Mouse (Mus musculus): ENCODE measurements around the gene Etfrf1. TPM values are rescaled to one million over a fixed set of nuclear protein-coding genes. Genes with fewer than 3 reads are reported as not detected.

Etfrf1 gene
- polyA plus RNA-seq, 1 experiment from 2014 or later = 53.9 TPM

- Histone ChIP-seq H3K4me1 (ENCODE audit: control insufficient read depth, insufficient read depth, low read length) (peaks cover 3% of the 10 kb centered on the region; the same call in 1 of the 2 replicates), H3K4me2 (ENCODE audit: low read depth, low read length) (no peak overlapping the region), H3K27ac (ENCODE audit: low read length) (no peak overlapping the region), H3K9ac (ENCODE audit: low read depth, low read length) (no peak overlapping the region), H3K36me3 (ENCODE audit: control insufficient read depth, insufficient read depth, low read length) (peaks cover 4% of the 10 kb centered on the region; the same call in 1 of the 2 replicates), H3K27me3 (replicated peaks; ENCODE audit: control insufficient read depth, insufficient read depth, low read length) (no peaks in the 10 kb centered on the region), H3K4me3 (ENCODE audit: low read length) (no peak overlapping the region), H3K9me3 (ENCODE audit: control insufficient read depth, low read length) (no peaks in the 10 kb centered on the region)
- ATAC-seq = no peak
- 78% methylated on average over 2 of the region's 2 CpGs for WGBS
These were observed 3.0 kb downstream of the Etfrf1 start for GRCm38 (mm10) chr6:145213916-145214315.

DNA sequence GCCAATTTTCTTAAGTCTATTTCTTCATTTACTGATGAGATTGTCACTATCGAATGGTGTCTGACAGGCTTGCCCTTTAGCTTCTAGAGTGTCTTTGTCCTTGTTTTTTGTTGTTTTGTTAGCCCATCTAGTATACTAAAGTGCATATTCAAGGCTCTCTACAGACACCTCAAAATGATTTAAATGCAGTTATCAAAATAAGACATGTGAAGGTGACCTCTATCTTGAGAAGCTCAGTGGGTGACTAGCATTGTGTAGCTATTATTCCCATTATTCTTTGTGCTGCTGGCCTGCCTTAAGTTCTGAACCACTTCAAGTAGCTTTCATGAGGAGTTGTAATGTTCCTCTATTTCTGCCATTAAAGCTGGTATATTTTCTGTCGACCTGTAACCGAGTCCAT, 4.9 kb downstream of the Etfrf1 start:
- Histone ChIP-seq H3K27me3 (replicated peaks; ENCODE audit: control insufficient read depth, insufficient read depth, low read length) (no peaks in the 10 kb centered on the region), H3K4me1 (ENCODE audit: control insufficient read depth, insufficient read depth, low read length) (no peaks in the 10 kb centered on the region), H3K36me3 (ENCODE audit: control insufficient read depth, insufficient read depth, low read length) (peaks cover 7% of the 10 kb centered on the region; the same call in 1 of the 2 replicates), H3K4me2 (ENCODE audit: low read depth, low read length) (no peak overlapping the region), H3K4me3 (ENCODE audit: low read length) (no peak overlapping the region), H3K9ac (ENCODE audit: low read depth, low read length) (no peak overlapping the region), H3K27ac (ENCODE audit: low read length) (no peak overlapping the region), H3K9me3 (ENCODE audit: control insufficient read depth, low read length) (no peaks in the 10 kb centered on the region)
- no peak for ATAC-seq
- WGBS = 87% methylated on average over 3 of the region's 3 CpGs

DNA sequence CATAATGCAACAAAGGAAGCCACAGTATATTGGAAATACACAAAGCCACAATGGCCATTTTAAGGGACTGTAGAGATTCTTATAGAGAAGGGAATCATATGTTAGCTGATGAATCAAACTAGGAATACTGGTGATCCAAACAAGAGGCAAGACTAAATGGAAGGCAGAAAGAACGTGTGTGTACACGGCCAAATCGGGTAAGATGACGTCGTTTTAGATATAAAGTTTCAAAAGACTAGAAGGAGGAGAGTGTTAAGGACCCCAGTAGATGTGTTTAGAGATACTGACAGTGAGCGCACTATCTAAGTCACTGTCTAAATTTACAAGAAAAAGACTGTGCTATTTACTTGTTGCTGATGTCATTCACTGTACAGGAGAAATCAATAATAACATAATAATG, 13.3 kb downstream of the Etfrf1 start:
- Histone ChIP-seq H3K27ac (ENCODE audit: low read length) (no peak overlapping the region), H3K9me3 (ENCODE audit: control insufficient read depth, low read length) (no peaks in the 10 kb centered on the region), H3K36me3 (ENCODE audit: control insufficient read depth, insufficient read depth, low read length) (peaks cover 3% of the 10 kb centered on the region; the same call in 1 of the 2 replicates), H3K4me2 (ENCODE audit: low read depth, low read length) (no peak overlapping the region), H3K27me3 (replicated peaks; ENCODE audit: control insufficient read depth, insufficient read depth, low read length) (no peaks in the 10 kb centered on the region), H3K4me3 (ENCODE audit: low read length) (no peak overlapping the region), H3K4me1 (ENCODE audit: control insufficient read depth, insufficient read depth, low read length) (no peaks in the 10 kb centered on the region), H3K9ac (ENCODE audit: low read depth, low read length) (no peak overlapping the region)
- no peak for ATAC-seq
- 91% methylated on average over 6 of the region's 6 CpGs for WGBS

DNA sequence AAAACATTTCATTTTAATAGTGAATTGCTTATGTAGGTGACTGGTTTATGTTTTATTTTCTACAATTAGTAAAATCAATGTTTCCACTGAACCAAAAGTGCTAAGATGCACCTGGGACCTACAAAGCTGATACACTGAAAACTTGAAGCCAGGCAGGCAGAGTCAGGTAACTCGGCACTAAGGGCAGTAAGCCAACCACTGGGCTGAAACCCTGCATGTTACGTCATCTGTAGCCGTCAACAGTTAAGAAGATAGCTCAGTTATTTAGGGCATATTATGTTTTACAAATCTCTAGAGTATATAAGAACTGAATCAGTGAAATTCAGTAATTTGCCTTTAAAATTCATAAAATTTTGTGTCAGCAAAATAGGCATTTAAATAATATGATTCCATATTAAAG, 15.4 kb downstream of the Etfrf1 start:
- H3K4me2 ChIP-seq (ENCODE audit: low read depth, low read length) = no peak overlapping the region
- H3K27me3 ChIP-seq (replicated peaks; ENCODE audit: control insufficient read depth, insufficient read depth, low read length) = no peaks in the 10 kb centered on the region
- WGBS = 83% methylated on average over 3 of the region's 3 CpGs
- H3K27ac ChIP-seq (ENCODE audit: low read length) = no peak overlapping the region
- peaks cover 3% of the 10 kb centered on the region; the same call in 1 of the 2 replicates for H3K36me3 ChIP-seq (ENCODE audit: control insufficient read depth, insufficient read depth, low read length)
- no peaks in the 10 kb centered on the region for H3K4me1 ChIP-seq (ENCODE audit: control insufficient read depth, insufficient read depth, low read length)
- no peaks in the 10 kb centered on the region for H3K9me3 ChIP-seq (ENCODE audit: control insufficient read depth, low read length)
- ATAC-seq = no peak
- no peak overlapping the region for H3K4me3 ChIP-seq (ENCODE audit: low read length)
- H3K9ac ChIP-seq (ENCODE audit: low read depth, low read length) = no peak overlapping the region

GRCm38 (mm10) chr6:145234391-145234790, 23.5 kb downstream of the Etfrf1 start:
- 82% methylated on average over 1 of the region's 1 CpGs for WGBS
- Histone ChIP-seq H3K4me1 (ENCODE audit: control insufficient read depth, insufficient read depth, low read length) (no peaks in the 10 kb centered on the region), H3K36me3 (ENCODE audit: control insufficient read depth, insufficient read depth, low read length) (peaks cover 3% of the 10 kb centered on the region; the same call in 1 of the 2 replicates), H3K9me3 (ENCODE audit: control insufficient read depth, low read length) (no peaks in the 10 kb centered on the region), H3K4me3 (ENCODE audit: low read length) (no peak overlapping the region), H3K9ac (ENCODE audit: low read depth, low read length) (no peak overlapping the region), H3K27me3 (replicated peaks; ENCODE audit: control insufficient read depth, insufficient read depth, low read length) (no peaks in the 10 kb centered on the region), H3K4me2 (ENCODE audit: low read depth, low read length) (no peak overlapping the region), H3K27ac (ENCODE audit: low read length) (no peak overlapping the region)
- no peak for ATAC-seq

DNA sequence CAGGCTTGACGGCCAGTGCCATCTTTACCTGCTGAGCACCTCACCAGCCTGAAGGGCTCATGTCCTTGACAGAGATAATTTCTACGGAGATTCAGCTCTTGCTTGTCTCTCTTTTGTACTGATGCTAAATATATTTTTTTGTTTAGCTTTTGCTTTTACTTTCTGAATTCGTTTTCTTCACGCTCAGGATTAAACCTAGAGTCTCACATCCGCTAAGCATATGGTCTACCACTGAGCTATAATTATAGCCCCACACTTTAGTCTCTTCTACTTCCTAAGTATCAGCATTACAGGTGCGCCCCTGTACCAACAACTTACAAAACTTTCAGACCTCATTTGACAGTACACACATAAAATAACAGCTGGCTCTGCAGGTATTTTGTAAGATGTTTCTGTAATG, 24.4 kb downstream of the Etfrf1 start:
- H3K27ac ChIP-seq (ENCODE audit: low read length) = no peak overlapping the region
- no peaks in the 10 kb centered on the region for H3K9me3 ChIP-seq (ENCODE audit: control insufficient read depth, low read length)
- H3K4me1 ChIP-seq (ENCODE audit: control insufficient read depth, insufficient read depth, low read length) = no peaks in the 10 kb centered on the region
- ATAC-seq = no peak
- WGBS = 88% methylated on average over 6 of the region's 6 CpGs
- no peak overlapping the region for H3K9ac ChIP-seq (ENCODE audit: low read depth, low read length)
- H3K4me2 ChIP-seq (ENCODE audit: low read depth, low read length) = no peak overlapping the region
- H3K27me3 ChIP-seq (replicated peaks; ENCODE audit: control insufficient read depth, insufficient read depth, low read length) = no peaks in the 10 kb centered on the region
- peaks cover 3% of the 10 kb centered on the region; the same call in 1 of the 2 replicates for H3K36me3 ChIP-seq (ENCODE audit: control insufficient read depth, insufficient read depth, low read length)
- H3K4me3 ChIP-seq (ENCODE audit: low read length) = no peak overlapping the region

DNA sequence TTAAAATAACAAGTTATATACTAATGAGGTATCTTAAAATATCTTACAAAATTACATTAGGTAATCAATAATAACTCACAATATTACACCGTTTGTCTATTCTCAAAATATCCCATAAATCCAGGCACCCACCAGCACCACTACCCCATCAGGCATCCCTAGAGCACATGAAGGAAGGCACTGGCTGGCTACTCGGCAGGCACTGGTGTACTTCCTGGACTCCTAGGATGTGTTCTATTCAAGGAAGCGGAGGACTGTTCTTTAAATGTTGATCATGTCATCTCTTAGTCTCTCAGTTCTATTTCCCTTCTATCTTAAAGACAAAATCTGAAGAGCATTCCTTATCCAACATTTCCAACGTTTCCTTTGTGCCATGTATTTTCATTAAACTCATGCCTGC, 26.2 kb downstream of the Etfrf1 start:
- no peak for ATAC-seq

GRCm38 (mm10) chr6:145240285-145240684, 29.4 kb downstream of the Etfrf1 start:
- Histone ChIP-seq H3K9me3 (ENCODE audit: control insufficient read depth, low read length) (no peaks in the 10 kb centered on the region), H3K4me1 (ENCODE audit: control insufficient read depth, insufficient read depth, low read length) (no peaks in the 10 kb centered on the region)
- WGBS = 86% methylated on average over 6 of the region's 6 CpGs

More for the DNA sequence above, 26.2 kb downstream of the Etfrf1 start:
- Histone ChIP-seq H3K4me2 (ENCODE audit: low read depth, low read length) (no peak overlapping the region), H3K9ac (ENCODE audit: low read depth, low read length) (no peak overlapping the region), H3K4me1 (ENCODE audit: control insufficient read depth, insufficient read depth, low read length) (no peaks in the 10 kb centered on the region), H3K27me3 (replicated peaks; ENCODE audit: control insufficient read depth, insufficient read depth, low read length) (no peaks in the 10 kb centered on the region), H3K27ac (ENCODE audit: low read length) (no peak overlapping the region), H3K4me3 (ENCODE audit: low read length) (no peak overlapping the region), H3K9me3 (ENCODE audit: control insufficient read depth, low read length) (no peaks in the 10 kb centered on the region), H3K36me3 (ENCODE audit: control insufficient read depth, insufficient read depth, low read length) (no peaks in the 10 kb centered on the region)
- 81% methylated on average over 4 of the region's 4 CpGs for WGBS

DNA sequence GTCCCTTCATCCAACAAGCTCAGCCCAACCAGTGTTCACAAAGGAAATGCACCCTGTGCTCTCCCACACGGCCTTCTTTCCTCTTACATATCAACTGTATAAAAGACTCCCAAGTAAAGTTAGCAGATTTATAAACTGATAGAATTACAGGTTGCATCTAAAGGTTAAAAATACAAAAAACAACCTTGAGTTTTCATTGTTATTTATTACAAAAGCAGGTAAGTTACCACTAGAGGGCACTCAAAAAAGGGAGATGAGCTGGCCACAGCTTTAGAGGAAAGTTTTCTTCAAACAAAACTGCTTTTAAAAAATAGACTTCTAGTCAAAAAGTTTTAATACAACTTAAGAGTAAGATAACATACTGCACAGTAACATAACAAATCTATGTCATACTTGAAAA, 31.6 kb downstream of the Etfrf1 start:
- no peaks in the 10 kb centered on the region for H3K9me3 ChIP-seq (ENCODE audit: control insufficient read depth, low read length)
- no peak overlapping the region for H3K4me3 ChIP-seq (ENCODE audit: low read length)
- no peak overlapping the region for H3K4me2 ChIP-seq (ENCODE audit: low read depth, low read length)
- H3K27me3 ChIP-seq (replicated peaks; ENCODE audit: control insufficient read depth, insufficient read depth, low read length) = no peaks in the 10 kb centered on the region
- no peaks in the 10 kb centered on the region for H3K36me3 ChIP-seq (ENCODE audit: control insufficient read depth, insufficient read depth, low read length)
- H3K4me1 ChIP-seq (ENCODE audit: control insufficient read depth, insufficient read depth, low read length) = no peaks in the 10 kb centered on the region
- no peak overlapping the region for H3K9ac ChIP-seq (ENCODE audit: low read depth, low read length)
- WGBS = 36% methylated on average over 1 of the region's 1 CpGs
- H3K27ac ChIP-seq (ENCODE audit: low read length) = no peak overlapping the region
- ATAC-seq = no peak

More at GRCm38 (mm10) chr6:145240285-145240684, 29.4 kb downstream of the Etfrf1 start:
- H3K27ac ChIP-seq (ENCODE audit: low read length) = no peak overlapping the region
- no peaks in the 10 kb centered on the region for H3K27me3 ChIP-seq (replicated peaks; ENCODE audit: control insufficient read depth, insufficient read depth, low read length)
- no peak overlapping the region for H3K9ac ChIP-seq (ENCODE audit: low read depth, low read length)
- no peaks in the 10 kb centered on the region for H3K36me3 ChIP-seq (ENCODE audit: control insufficient read depth, insufficient read depth, low read length)
- no peak overlapping the region for H3K4me2 ChIP-seq (ENCODE audit: low read depth, low read length)
- ATAC-seq = no peak
- no peak overlapping the region for H3K4me3 ChIP-seq (ENCODE audit: low read length)

DNA sequence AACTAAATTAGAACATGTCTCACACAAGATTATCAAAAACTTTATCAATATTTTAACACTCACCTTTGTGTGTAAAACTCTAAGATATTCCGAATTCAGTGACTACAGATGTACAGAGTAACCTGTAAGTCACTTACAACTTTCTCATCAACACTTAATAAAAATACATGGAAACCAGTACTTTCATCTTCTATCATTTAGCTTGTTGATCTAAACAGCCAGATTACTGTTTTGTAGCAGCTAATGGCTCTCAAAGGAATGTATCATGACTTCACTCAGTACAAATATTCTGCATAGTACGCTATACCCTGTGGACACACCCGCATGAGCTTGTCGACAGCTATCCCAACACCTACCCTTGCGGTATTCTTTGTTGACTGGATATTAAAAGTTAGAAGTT, 35.9 kb downstream of the Etfrf1 start:
- Histone ChIP-seq H3K27me3 (replicated peaks; ENCODE audit: control insufficient read depth, insufficient read depth, low read length) (no peaks in the 10 kb centered on the region), H3K9me3 (ENCODE audit: control insufficient read depth, low read length) (no peaks in the 10 kb centered on the region), H3K4me1 (ENCODE audit: control insufficient read depth, insufficient read depth, low read length) (peaks cover 8% of the 10 kb centered on the region), H3K4me2 (ENCODE audit: low read depth, low read length) (no peak overlapping the region), H3K36me3 (ENCODE audit: control insufficient read depth, insufficient read depth, low read length) (no peaks in the 10 kb centered on the region), H3K27ac (ENCODE audit: low read length) (no peak overlapping the region), H3K4me3 (ENCODE audit: low read length) (no peak overlapping the region), H3K9ac (ENCODE audit: low read depth, low read length) (no peak overlapping the region)
- no peak for ATAC-seq
- WGBS = 87% methylated on average over 5 of the region's 5 CpGs
